In genomic region chr1:130299069-130299468, GRCm38 (mm10) we compare ENCODE assay signal across 23 mouse cellular contexts.
DNase-seq lines count a peak whose midpoint lies in the region; ATAC-seq and TF ChIP-seq lines count a peak whose summit lies in the region.
"Had no signal": no experiment of that assay in that cellular context is flagged by ENCODE, and none has a peak within 500 bp of the region (broad histone marks: within the 10 kb centered on the region; RNA-seq: fewer than 3 reads in every experiment).

No protein-coding gene starts in this region.

- no peak overlapping the region for H3K27ac ChIP-seq in intestine, embryonic 15.5 days
- H3K27ac ChIP-seq in intestine, postnatal 0 days (ENCODE audit: low read depth, low read length): no peak overlapping the region
- H3K27ac ChIP-seq in liver, embryonic 14.5 days: no peak overlapping the region
- H3K27ac ChIP-seq in thymus, adult 2 months (ENCODE audit: control insufficient read depth, insufficient read depth, low read length): no peak overlapping the region
- H3K27ac ChIP-seq: heart, adult 2 months; kidney, postnatal 0 days; layer of hippocampus, adult 2 months; macrophage; neural tube, embryonic 15.5 days had no signal

- H3K36me3 ChIP-seq in intestine, embryonic 15.5 days: no peaks in the 10 kb centered on the region
- H3K36me3 ChIP-seq in intestine, postnatal 0 days (ENCODE audit: control insufficient read depth, insufficient read depth): no peaks in the 10 kb centered on the region
- H3K36me3 ChIP-seq in G1E (replicated peaks): no peaks in the 10 kb centered on the region
- no peaks in the 10 kb centered on the region for H3K36me3 ChIP-seq in liver, embryonic 14.5 days (replicated peaks; ENCODE audit: control insufficient read depth, insufficient read depth, low read depth)
- no peaks in the 10 kb centered on the region for H3K36me3 ChIP-seq in thymus, adult 2 months (ENCODE audit: control insufficient read depth, insufficient read depth, low read length)
- H3K36me3 ChIP-seq: midbrain, embryonic 15.5 days; neural tube, embryonic 15.5 days had no signal

- peak; percentile 70; the same call in 1 of the 2 replicates for ATAC-seq in intestine, embryonic 15.5 days
- ATAC-seq in intestine, postnatal 0 days: no peak
- peak; percentile 30; the same call in 1 of the 2 replicates for ATAC-seq in G1E (ENCODE audit: extremely low read depth, insufficient number of reproducible peaks, low FRiP score, poor library complexity, severe bottlenecking)
- 0 out of 2 replicates have a peak, but pooled peaks have one; percentile 35 for ATAC-seq in erythroid progenitor cell, adult 5-6 weeks (replicated peaks; ENCODE audit: low FRiP score, poor library complexity, severe bottlenecking)
- ATAC-seq in liver, embryonic 14.5 days (ENCODE audit: insufficient read depth): peak; percentile 70
- ATAC-seq: hindbrain, embryonic 16.5 days; midbrain, embryonic 15.5 days had no signal

- no peak overlapping the region for H3K9ac ChIP-seq in intestine, embryonic 15.5 days
- H3K9ac ChIP-seq in intestine, postnatal 0 days (ENCODE audit: low read depth, low read length): no peak overlapping the region
- H3K9ac ChIP-seq in liver, embryonic 14.5 days (replicated peaks): no peak overlapping the region
- H3K9ac ChIP-seq: midbrain, embryonic 15.5 days; neural tube, embryonic 15.5 days had no signal

- H3K9me3 ChIP-seq in intestine, embryonic 15.5 days: no peaks in the 10 kb centered on the region
- H3K9me3 ChIP-seq in intestine, postnatal 0 days (ENCODE audit: control insufficient read depth): no peaks in the 10 kb centered on the region
- H3K9me3 ChIP-seq in G1E (replicated peaks): no peaks in the 10 kb centered on the region
- no peaks in the 10 kb centered on the region for H3K9me3 ChIP-seq in liver, embryonic 14.5 days (ENCODE audit: control insufficient read depth, low read length)
- H3K9me3 ChIP-seq: midbrain, embryonic 15.5 days; neural tube, embryonic 15.5 days had no signal

- H3K27me3 ChIP-seq in intestine, embryonic 15.5 days (replicated peaks): no peaks in the 10 kb centered on the region
- no peaks in the 10 kb centered on the region for H3K27me3 ChIP-seq in intestine, postnatal 0 days (replicated peaks; ENCODE audit: control insufficient read depth, insufficient read depth, low read length)
- H3K27me3 ChIP-seq in G1E (ENCODE audit: insufficient read depth, low read length): no peaks in the 10 kb centered on the region
- H3K27me3 ChIP-seq in liver, embryonic 14.5 days (ENCODE audit: control insufficient read depth, insufficient read depth, low read length): no peaks in the 10 kb centered on the region
- no peaks in the 10 kb centered on the region for H3K27me3 ChIP-seq in thymus, adult 2 months (ENCODE audit: control insufficient read depth, insufficient read depth, low read length)
- H3K27me3 ChIP-seq: CH12.LX; midbrain, embryonic 15.5 days; neural tube, embryonic 15.5 days had no signal

- DNase-seq in G1E (ENCODE audit: low spot score): peak; percentile 51
- peak in 1 of 3 experiments; percentile 29 for DNase-seq in liver, embryonic 14.5 days (ENCODE audit: low read depth in 3 of 3, low spot score in 3 of 3)
- DNase-seq in right cerebral cortex, postnatal 25 days: no peak
- no peak for DNase-seq in thymus, adult 2 months
- DNase-seq in thymus, postnatal 4 days: no peak
- DNase-seq: cerebellum, adult 8-10 months; gastrocnemius, postnatal 25 days; heart, adult 2 months; heart, postnatal 36 days; kidney, adult 18-20 months; layer of hippocampus, postnatal 36 days; lung, adult 18-20 months; right cerebral cortex, postnatal 14 days had no signal

- peak; percentile 65 for TF ChIP-seq EP300 in liver, embryonic 14.5 days (IDR thresholded peaks at IDR 0.05; ENCODE audit: low read depth)

- WGBS in intestine, embryonic 15.5 days: 43% methylated on average over 3 of the region's 3 CpGs
- WGBS in intestine, postnatal 0 days: 38% methylated on average over 3 of the region's 3 CpGs
- 5% methylated on average over 3 of the region's 3 CpGs for WGBS in liver, embryonic 14.5 days (ENCODE audit: insufficient replicate concordance)
- WGBS in thymus, adult 2 months: 86% methylated on average over 3 of the region's 3 CpGs

- no peak overlapping the region for H3K4me2 ChIP-seq in intestine, embryonic 15.5 days (replicated peaks)
- H3K4me2 ChIP-seq in intestine, postnatal 0 days (replicated peaks; ENCODE audit: low read depth): no peak overlapping the region
- no peak overlapping the region for H3K4me2 ChIP-seq in liver, embryonic 14.5 days (ENCODE audit: low read depth)

- TF ChIP-seq POLR2A in thymus, adult 2 months (IDR thresholded peaks at IDR 0.05; ENCODE audit: control insufficient read depth, extremely low read depth, insufficient read depth, low read length, poor library complexity): no peak

- no peak for TF ChIP-seq CTCF in intestine, postnatal 0 days (IDR thresholded peaks at IDR 0.05; ENCODE audit: low read depth)
- TF ChIP-seq CTCF in G1E (IDR thresholded peaks at IDR 0.05; ENCODE audit: low read depth, low read length): no peak
- no peak for TF ChIP-seq CTCF in liver, embryonic 14.5 days (IDR thresholded peaks at IDR 0.05; ENCODE audit: low read depth)
- no peak for TF ChIP-seq CTCF in thymus, adult 2 months (IDR thresholded peaks at IDR 0.05; ENCODE audit: borderline replicate concordance, control insufficient read depth, extremely low read depth, insufficient read depth, low read length, poor library complexity)

- no peak overlapping the region for H3K4me3 ChIP-seq in intestine, embryonic 15.5 days (replicated peaks)
- H3K4me3 ChIP-seq in intestine, postnatal 0 days (ENCODE audit: low read depth, low read length): no peak overlapping the region
- H3K4me3 ChIP-seq in G1E (ENCODE audit: low read depth, low read length): no peak overlapping the region; the same call in 1 of the 2 replicates
- no peak overlapping the region for H3K4me3 ChIP-seq in liver, embryonic 14.5 days (ENCODE audit: insufficient read depth in 1 of 2, low read depth in 2 of 2, low read length in 2 of 2)
- no peak overlapping the region for H3K4me3 ChIP-seq in thymus, adult 2 months (ENCODE audit: control insufficient read depth, insufficient read depth, low read length)
- H3K4me3 ChIP-seq: heart, adult 2 months; layer of hippocampus, adult 2 months had no signal

- 0 out of 2 replicates have a peak, but pooled peaks cover 7% of the 10 kb centered on the region for H3K4me1 ChIP-seq in intestine, embryonic 15.5 days (replicated peaks)
- 0 out of 2 replicates have a peak, but pooled peaks cover 4% of the 10 kb centered on the region for H3K4me1 ChIP-seq in intestine, postnatal 0 days (replicated peaks; ENCODE audit: control insufficient read depth, insufficient read depth, low read length)
- H3K4me1 ChIP-seq in G1E (ENCODE audit: insufficient read depth, low read depth, low read length): peaks cover 72% of the 10 kb centered on the region
- H3K4me1 ChIP-seq in liver, embryonic 14.5 days (replicated peaks; ENCODE audit: control insufficient read depth in 2 of 2, insufficient read depth in 2 of 2, low read length in 1 of 2): peaks cover 8 to 22% of the 10 kb centered on the region in 2 experiments
- H3K4me1 ChIP-seq in thymus, adult 2 months (replicated peaks; ENCODE audit: control insufficient read depth, insufficient read depth, low read length): no peaks in the 10 kb centered on the region
